Mouse (Mus musculus): Measurements from ENCODE around the gene Zfp597. TPM values are rescaled to one million over a fixed set of nuclear protein-coding genes. Genes with fewer than 3 reads are reported as not detected.
A peak's percentile ranks its signal among the peaks of the same experiment; 100 is the strongest.

The Zfp597 gene
- polyA plus RNA-seq, 1 experiment from 2014 or later = 6.1 TPM

DNA sequence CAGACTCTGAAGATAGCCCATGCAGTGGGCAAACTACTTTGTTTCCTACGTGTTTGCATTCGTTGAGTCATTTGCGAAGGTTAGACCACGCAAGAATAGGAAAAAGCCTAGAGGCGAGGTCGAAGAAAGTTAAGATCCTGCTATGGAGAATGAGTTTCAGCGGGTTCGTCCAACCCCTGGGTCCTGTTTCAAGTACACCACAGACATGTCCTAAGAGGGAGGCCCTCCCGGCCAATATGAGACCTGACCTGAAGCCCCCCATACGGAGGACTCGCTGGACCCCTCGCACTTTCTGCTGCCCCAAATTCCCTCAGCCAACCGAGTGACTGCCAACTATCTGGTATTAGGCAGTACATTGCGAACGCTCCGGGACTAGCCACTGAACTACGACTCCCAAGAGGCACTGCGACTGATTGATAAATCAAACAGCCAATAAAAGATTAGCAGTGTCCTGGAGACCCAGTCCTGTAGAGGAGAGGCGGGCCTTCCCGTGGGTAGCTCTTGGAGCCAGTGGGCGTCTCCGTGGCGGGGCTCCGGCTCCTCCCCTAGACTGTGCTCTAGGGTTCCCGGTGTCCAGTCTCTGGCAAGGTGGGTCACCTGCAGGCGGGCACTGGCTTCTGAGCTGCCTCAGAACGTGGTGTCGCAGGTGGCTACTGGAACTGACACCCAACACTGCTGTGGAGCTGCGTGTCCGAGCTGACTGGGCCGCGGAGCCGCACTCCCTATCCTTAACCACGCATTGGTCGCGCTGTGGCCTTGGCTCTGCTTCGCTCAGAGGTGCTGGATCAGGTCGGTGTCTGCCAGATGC, 37.4 kb downstream of the Zfp597 start, which contains the start of gene Zfp174:
Zfp174 (plus strand) TSS at position 558 of the 808 bp plus-strand sequence.
- ATAC-seq (replicated peaks; ENCODE audit: extremely low read depth, insufficient read depth, low FRiP score) = peak; percentile 100
- Histone ChIP-seq H3K4me2 (ENCODE audit: low read depth, low read length) (peak within 1 kb of the TSS; percentile 72), H3K9ac (ENCODE audit: low read length) (peak within 1 kb of the TSS; percentile 85), H3K27ac (ENCODE audit: low read length) (no peak within 1 kb of the TSS), H3K27me3 (ENCODE audit: control insufficient read depth, insufficient read depth, low read length) (no peaks in the 10 kb centered on the region), H3K9me3 (replicated peaks; ENCODE audit: control insufficient read depth, low read length) (no peaks in the 10 kb centered on the region), H3K4me1 (ENCODE audit: control insufficient read depth, insufficient read depth, low read length) (peaks cover 6% of the 10 kb centered on the region), H3K36me3 (ENCODE audit: control insufficient read depth, insufficient read depth) (no peaks in the 10 kb centered on the region), H3K4me3 (ENCODE audit: low read length) (peak within 1 kb of the TSS; percentile 82)
- WGBS = 2% methylated on average over 38 of the region's 38 CpGs

DNA sequence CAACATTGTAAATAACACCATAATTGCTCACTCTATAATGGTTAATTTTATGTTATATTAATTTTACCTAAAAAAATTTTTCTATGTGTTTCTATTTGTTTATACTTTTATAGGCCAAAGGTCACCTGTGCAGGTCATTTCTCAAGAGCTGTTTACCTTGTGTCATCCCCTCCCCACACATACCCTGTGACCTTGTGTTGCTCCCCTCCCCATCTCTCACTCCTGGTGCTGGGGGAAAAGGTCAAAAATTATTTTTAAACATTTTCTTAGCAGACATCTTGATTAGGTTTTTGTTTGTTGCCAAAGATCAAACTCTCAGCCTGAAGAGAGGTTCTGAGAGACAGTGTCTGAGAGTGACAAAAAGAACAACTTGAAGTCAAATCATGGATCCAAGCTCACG, 40.6 kb downstream of the Zfp597 start:
- H3K36me3 ChIP-seq (ENCODE audit: control insufficient read depth, insufficient read depth) = no peaks in the 10 kb centered on the region
- WGBS = 64% methylated on average over 1 of the region's 1 CpGs
- no peak for ATAC-seq (replicated peaks; ENCODE audit: extremely low read depth, insufficient read depth, low FRiP score)
- peaks cover 6% of the 10 kb centered on the region for H3K4me1 ChIP-seq (ENCODE audit: control insufficient read depth, insufficient read depth, low read length)
- H3K9me3 ChIP-seq (replicated peaks; ENCODE audit: control insufficient read depth, low read length) = no peaks in the 10 kb centered on the region
- H3K27me3 ChIP-seq (ENCODE audit: control insufficient read depth, insufficient read depth, low read length) = no peaks in the 10 kb centered on the region
- no peak overlapping the region for H3K27ac ChIP-seq (ENCODE audit: low read length)
- no peak overlapping the region for H3K9ac ChIP-seq (ENCODE audit: low read length)
- H3K4me2 ChIP-seq (ENCODE audit: low read depth, low read length) = no peak overlapping the region
- no peak overlapping the region for H3K4me3 ChIP-seq (ENCODE audit: low read length)

DNA sequence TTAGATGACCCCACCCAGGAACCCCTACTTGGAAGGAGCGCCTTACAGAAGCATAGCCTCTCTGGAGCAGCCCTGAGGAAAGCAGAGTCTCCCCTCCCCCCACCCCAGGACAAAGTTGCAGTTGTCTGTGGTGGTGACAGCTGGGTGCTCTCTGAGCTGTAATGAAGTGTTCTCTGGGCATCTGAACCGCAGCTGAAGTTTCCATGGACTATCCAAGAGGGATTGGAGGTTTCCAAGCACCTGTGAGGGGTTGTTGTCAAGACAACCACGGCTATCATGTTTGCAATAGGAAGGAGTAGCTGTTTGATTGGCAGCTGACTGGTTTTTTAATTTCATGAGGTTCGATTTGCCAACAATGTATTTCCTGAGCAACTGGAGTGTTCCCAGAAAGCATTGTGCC, 41.4 kb downstream of the Zfp597 start:
- H3K9ac ChIP-seq (ENCODE audit: low read length) = no peak overlapping the region
- WGBS = 34% methylated on average over 4 of the region's 4 CpGs
- H3K4me1 ChIP-seq (ENCODE audit: control insufficient read depth, insufficient read depth, low read length) = peaks cover 6% of the 10 kb centered on the region
- no peak overlapping the region for H3K4me2 ChIP-seq (ENCODE audit: low read depth, low read length)
- no peak overlapping the region for H3K27ac ChIP-seq (ENCODE audit: low read length)
- no peaks in the 10 kb centered on the region for H3K27me3 ChIP-seq (ENCODE audit: control insufficient read depth, insufficient read depth, low read length)
- no peak for ATAC-seq (replicated peaks; ENCODE audit: extremely low read depth, insufficient read depth, low FRiP score)
- no peaks in the 10 kb centered on the region for H3K9me3 ChIP-seq (replicated peaks; ENCODE audit: control insufficient read depth, low read length)
- no peaks in the 10 kb centered on the region for H3K36me3 ChIP-seq (ENCODE audit: control insufficient read depth, insufficient read depth)
- no peak overlapping the region for H3K4me3 ChIP-seq (ENCODE audit: low read length)

DNA sequence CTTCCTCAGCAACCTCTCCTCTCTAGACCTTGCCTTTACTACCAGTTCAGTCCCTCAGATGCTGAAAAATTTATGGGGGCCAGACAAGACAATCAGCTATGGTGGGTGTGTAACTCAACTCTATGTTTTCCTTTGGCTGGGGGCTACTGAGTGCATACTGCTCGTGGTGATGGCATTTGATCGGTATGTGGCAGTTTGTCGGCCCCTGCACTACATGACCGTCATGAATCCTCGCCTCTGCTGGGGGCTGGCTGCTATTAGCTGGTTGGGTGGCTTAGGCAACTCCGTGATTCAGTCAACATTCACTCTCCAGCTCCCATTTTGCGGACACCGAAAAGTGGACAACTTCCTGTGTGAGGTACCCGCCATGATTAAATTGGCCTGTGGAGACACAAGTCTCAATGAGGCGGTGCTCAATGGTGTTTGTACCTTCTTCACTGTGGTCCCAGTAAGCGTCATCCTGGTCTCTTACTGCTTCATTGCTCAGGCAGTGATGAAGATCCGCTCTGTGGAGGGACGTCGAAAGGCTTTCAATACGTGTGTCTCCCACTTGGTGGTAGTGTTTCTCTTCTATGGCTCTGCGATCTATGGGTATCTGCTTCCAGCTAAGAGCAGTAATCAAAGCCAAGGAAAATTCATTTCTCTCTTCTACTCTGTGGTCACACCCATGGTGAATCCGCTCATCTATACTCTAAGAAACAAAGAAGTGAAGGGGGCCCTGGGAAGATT, 45.0 kb downstream of the Zfp597 start:
- no peak overlapping the region for H3K9ac ChIP-seq (ENCODE audit: low read length)
- H3K4me3 ChIP-seq (ENCODE audit: low read length) = no peak overlapping the region
- no peak overlapping the region for H3K4me2 ChIP-seq (ENCODE audit: low read depth, low read length)
- ATAC-seq (replicated peaks; ENCODE audit: extremely low read depth, insufficient read depth, low FRiP score) = no peak; the same call in 1 of the 2 replicates
- H3K27ac ChIP-seq (ENCODE audit: low read length) = no peak overlapping the region
- H3K36me3 ChIP-seq (ENCODE audit: control insufficient read depth, insufficient read depth) = no peaks in the 10 kb centered on the region
- WGBS = 44% methylated on average over 17 of the region's 17 CpGs
- no peaks in the 10 kb centered on the region for H3K4me1 ChIP-seq (ENCODE audit: control insufficient read depth, insufficient read depth, low read length)
- H3K27me3 ChIP-seq (ENCODE audit: control insufficient read depth, insufficient read depth, low read length) = no peaks in the 10 kb centered on the region
- no peaks in the 10 kb centered on the region for H3K9me3 ChIP-seq (replicated peaks; ENCODE audit: control insufficient read depth, low read length)

DNA sequence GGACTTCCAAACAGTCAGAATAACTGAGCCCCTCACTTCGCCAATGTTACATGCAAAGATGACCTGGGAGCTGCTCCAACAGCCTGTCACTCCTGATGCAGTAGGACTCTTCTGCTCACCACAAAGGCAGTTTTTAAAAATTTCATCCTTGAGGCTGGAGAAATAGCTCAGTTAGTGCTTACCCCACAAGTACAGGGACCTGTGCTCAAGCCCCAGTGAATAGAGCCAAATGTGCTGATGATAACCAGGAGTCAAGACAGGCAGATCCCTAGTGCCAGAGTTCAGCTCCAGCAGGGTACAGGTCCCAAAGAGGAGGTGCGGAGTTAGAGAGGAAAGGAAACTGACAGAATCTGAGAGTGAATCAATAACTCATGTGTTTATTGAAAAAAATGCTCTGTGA, 48.9 kb downstream of the Zfp597 start:
- Histone ChIP-seq H3K27ac (ENCODE audit: low read length) (no peak overlapping the region), H3K4me3 (ENCODE audit: low read length) (no peak overlapping the region), H3K4me1 (ENCODE audit: control insufficient read depth, insufficient read depth, low read length) (no peaks in the 10 kb centered on the region), H3K4me2 (ENCODE audit: low read depth, low read length) (no peak overlapping the region), H3K27me3 (ENCODE audit: control insufficient read depth, insufficient read depth, low read length) (no peaks in the 10 kb centered on the region), H3K36me3 (ENCODE audit: control insufficient read depth, insufficient read depth) (no peaks in the 10 kb centered on the region), H3K9ac (ENCODE audit: low read length) (no peak overlapping the region), H3K9me3 (replicated peaks; ENCODE audit: control insufficient read depth, low read length) (no peaks in the 10 kb centered on the region)
- ATAC-seq (replicated peaks; ENCODE audit: extremely low read depth, insufficient read depth, low FRiP score) = no peak
- 74% methylated on average over 2 of the region's 2 CpGs for WGBS

DNA sequence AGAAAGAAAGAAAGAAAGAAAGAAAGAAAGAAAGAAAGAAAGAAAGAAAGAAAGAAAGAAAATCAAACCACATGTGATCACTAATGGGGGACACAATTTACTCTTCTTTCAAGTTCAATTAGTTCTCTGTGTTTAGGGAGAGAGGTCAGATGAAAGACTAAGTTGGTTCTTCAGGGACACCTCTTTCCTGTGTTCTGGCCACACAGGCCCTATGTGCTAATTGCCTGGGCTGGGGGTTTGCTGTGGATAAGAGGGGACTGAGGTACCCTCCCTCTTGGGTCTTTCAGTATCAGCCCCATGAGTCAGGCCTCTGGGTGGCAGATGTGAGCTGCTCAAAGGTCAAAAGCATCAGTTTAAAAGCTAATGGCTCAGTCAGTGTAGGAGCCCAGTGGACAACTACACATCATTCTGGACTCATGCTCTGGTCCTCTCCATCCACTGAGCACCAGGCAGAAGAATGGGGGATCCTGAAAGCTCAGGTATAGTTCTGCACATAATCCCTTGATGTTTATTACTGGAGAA, 53.7 kb downstream of the Zfp597 start, which contains the start of gene Olfr15:
Olfr15 (plus strand) TSS at position 291 of the 522 bp plus-strand sequence.
- Histone ChIP-seq H3K4me1 (ENCODE audit: control insufficient read depth, insufficient read depth, low read length) (no peaks in the 10 kb centered on the region), H3K36me3 (ENCODE audit: control insufficient read depth, insufficient read depth) (no peaks in the 10 kb centered on the region), H3K4me3 (ENCODE audit: low read length) (no peak within 1 kb of the TSS), H3K9me3 (replicated peaks; ENCODE audit: control insufficient read depth, low read length) (no peaks in the 10 kb centered on the region), H3K27me3 (ENCODE audit: control insufficient read depth, insufficient read depth, low read length) (no peaks in the 10 kb centered on the region), H3K27ac (ENCODE audit: low read length) (no peak within 1 kb of the TSS), H3K4me2 (ENCODE audit: low read depth, low read length) (no peak within 1 kb of the TSS), H3K9ac (ENCODE audit: low read length) (no peak within 1 kb of the TSS)
- no peak for ATAC-seq (replicated peaks; ENCODE audit: extremely low read depth, insufficient read depth, low FRiP score)

DNA sequence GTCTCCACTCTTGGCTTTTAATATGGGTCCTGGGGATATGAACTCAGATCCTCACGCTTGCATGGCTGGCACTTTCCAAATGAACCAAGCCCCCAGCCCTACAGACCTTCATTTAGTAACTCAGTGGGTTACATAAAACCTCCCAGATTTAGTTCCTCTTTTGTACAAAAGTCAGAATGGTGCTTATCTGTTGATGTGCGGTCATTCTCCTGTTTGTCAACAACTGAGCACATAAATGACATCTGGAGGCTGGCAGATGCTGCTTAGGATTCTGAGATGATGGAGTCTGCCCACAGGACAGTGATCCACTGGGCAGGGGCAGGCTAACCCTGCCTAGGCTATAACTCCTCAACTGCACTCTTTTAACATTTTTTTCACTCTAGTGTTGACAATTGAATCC, 54.6 kb downstream of the Zfp597 start:
- Histone ChIP-seq H3K9me3 (replicated peaks; ENCODE audit: control insufficient read depth, low read length) (no peaks in the 10 kb centered on the region), H3K4me3 (ENCODE audit: low read length) (no peak overlapping the region), H3K9ac (ENCODE audit: low read length) (no peak overlapping the region), H3K27me3 (ENCODE audit: control insufficient read depth, insufficient read depth, low read length) (no peaks in the 10 kb centered on the region), H3K4me1 (ENCODE audit: control insufficient read depth, insufficient read depth, low read length) (no peaks in the 10 kb centered on the region), H3K4me2 (ENCODE audit: low read depth, low read length) (no peak overlapping the region), H3K27ac (ENCODE audit: low read length) (no peak overlapping the region), H3K36me3 (ENCODE audit: control insufficient read depth, insufficient read depth) (no peaks in the 10 kb centered on the region)
- no peak for ATAC-seq (replicated peaks; ENCODE audit: extremely low read depth, insufficient read depth, low FRiP score)
- WGBS = 76% methylated on average over 2 of the region's 2 CpGs

DNA sequence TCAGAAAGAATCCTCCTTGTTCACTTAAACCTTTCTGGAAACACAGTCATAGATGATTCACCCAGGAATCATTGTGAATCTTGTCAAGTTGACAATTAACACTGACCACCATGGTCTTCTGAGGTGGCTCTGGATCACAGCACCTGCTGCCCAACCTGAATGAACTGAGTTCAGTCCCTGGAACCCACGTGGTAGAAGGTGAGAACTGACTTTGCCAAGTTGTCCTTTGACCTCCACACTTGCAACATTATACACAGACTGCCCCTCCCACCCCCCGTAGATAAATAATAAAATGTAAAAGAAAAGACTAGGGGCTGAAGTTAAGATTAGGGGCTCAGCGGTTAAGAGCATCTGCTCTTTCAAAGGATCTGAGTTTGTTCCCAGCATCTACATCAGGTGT, 56.3 kb downstream of the Zfp597 start:
- H3K27me3 ChIP-seq (ENCODE audit: control insufficient read depth, insufficient read depth, low read length) = no peaks in the 10 kb centered on the region
- WGBS = 55% methylated on average over 3 of the region's 3 CpGs
- no peaks in the 10 kb centered on the region for H3K4me1 ChIP-seq (ENCODE audit: control insufficient read depth, insufficient read depth, low read length)
- no peak overlapping the region for H3K27ac ChIP-seq (ENCODE audit: low read length)
- no peak overlapping the region for H3K9ac ChIP-seq (ENCODE audit: low read length)
- H3K36me3 ChIP-seq (ENCODE audit: control insufficient read depth, insufficient read depth) = no peaks in the 10 kb centered on the region
- ATAC-seq (replicated peaks; ENCODE audit: extremely low read depth, insufficient read depth, low FRiP score) = no peak
- no peak overlapping the region for H3K4me3 ChIP-seq (ENCODE audit: low read length)
- no peaks in the 10 kb centered on the region for H3K9me3 ChIP-seq (replicated peaks; ENCODE audit: control insufficient read depth, low read length)
- H3K4me2 ChIP-seq (ENCODE audit: low read depth, low read length) = no peak overlapping the region

DNA sequence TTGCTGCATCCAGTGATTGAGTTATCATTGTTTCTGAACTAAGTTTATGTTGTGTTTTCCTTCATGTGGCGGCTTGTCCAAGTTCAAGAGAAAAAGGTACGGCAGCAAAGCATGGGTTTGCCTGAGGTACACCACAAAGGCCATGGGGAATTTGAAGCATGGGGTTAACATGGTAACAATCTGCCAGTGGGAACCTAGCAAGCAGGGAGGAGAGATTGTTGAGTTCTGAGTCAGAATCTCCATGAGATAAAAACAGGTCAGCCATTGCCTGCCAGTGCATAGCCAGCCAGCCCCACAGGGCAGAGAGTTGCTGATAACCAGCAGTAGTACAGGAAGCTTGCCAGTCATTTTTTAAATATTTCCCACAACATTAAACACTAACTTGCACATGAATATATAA, 64.2 kb downstream of the Zfp597 start:
- H3K9ac ChIP-seq (ENCODE audit: low read length) = no peak overlapping the region
- H3K27ac ChIP-seq (ENCODE audit: low read length) = 0 out of 2 replicates have a peak overlapping the region, but pooled peaks have one; percentile 25
- 64% methylated on average over 2 of the region's 2 CpGs for WGBS
- H3K4me1 ChIP-seq (ENCODE audit: control insufficient read depth, insufficient read depth, low read length) = 0 out of 2 replicates have a peak, but pooled peaks cover 2% of the 10 kb centered on the region
- H3K27me3 ChIP-seq (ENCODE audit: control insufficient read depth, insufficient read depth, low read length) = no peaks in the 10 kb centered on the region
- no peaks in the 10 kb centered on the region for H3K9me3 ChIP-seq (replicated peaks; ENCODE audit: control insufficient read depth, low read length)
- H3K4me3 ChIP-seq (ENCODE audit: low read length) = no peak overlapping the region
- ATAC-seq (replicated peaks; ENCODE audit: extremely low read depth, insufficient read depth, low FRiP score) = no peak; the same call in 1 of the 2 replicates
- no peak overlapping the region for H3K4me2 ChIP-seq (ENCODE audit: low read depth, low read length)
- no peaks in the 10 kb centered on the region for H3K36me3 ChIP-seq (ENCODE audit: control insufficient read depth, insufficient read depth)

All from heart, embryonic 16.5 days (tissue).